Mouse (Mus musculus) gastrocnemius, adult 2 months (tissue): ENCODE data around the gene Ms4a4c. TPM values are rescaled to one million over a fixed set of nuclear protein-coding genes. Genes with fewer than 3 reads are reported as not detected.

Experiments used
- DNase-seq: peaks from one replicate; pipeline ENCODE4 v3.0.0; 2022
- H3K27ac ChIP-seq: fragments of 200-600 bp; 2 replicates; pipeline ENCODE4 v1.8.1; 2022; ENCODE audit warnings: mild to moderate bottlenecking
- H3K4me3 ChIP-seq: fragments of 200-600 bp; 2 replicates; pipeline ENCODE4 v1.8.1; 2022; ENCODE audit warnings: mild to moderate bottlenecking, moderate library complexity
- CTCF ChIP-seq: fragments of 200-600 bp; IDR thresholded peaks from 2 replicates; pipeline ENCODE4 v1.8.1; 2022; ENCODE audit warnings: antibody characterized with exemption, mild to moderate bottlenecking, moderate library complexity
- intact Hi-C: fragments of 180-260 bp; cut with DNase I; formaldehyde crosslinking; loops from one replicate; pipeline ENCODE4 v1.15.1; 2025
- long read RNA-seq, 2 experiments: library from polyadenylated mRNA; stranded (forward); transcript quantifications; one replicate each; pipeline ENCODE4 v2.0.0; 2021
- total RNA-seq, 2 experiments: library from RNA; stranded (reverse); gene quantifications; 2 replicates each; pipeline ENCODE4 v1.2.3; 2021

Gene Ms4a4c
- total RNA-seq: not detected
- long read RNA-seq, experiment 1: 0 reads
- long read RNA-seq, experiment 2: 0 reads

DNA sequence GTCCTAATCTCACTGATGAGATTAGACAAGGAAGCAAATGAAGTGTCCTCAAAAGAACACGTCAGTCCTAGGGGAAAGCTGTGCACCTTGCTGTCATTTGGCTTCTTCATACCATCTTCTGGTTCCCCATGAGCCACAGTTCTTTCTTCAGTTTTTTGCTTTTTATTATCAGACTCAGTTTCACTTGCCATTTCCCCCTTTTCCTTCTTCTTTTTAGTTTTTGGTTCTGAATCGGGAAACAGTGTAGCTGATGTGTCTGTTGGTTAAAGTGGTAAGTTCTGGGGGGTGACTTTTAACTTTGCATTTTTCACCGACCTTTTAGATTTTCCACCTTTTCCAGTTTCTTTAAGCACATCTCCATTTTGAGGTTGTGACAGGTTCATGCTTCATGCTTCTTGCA is at the start of gene Ms4a4c:
TSS of gene Ms4a4c (plus strand) at position 244 of the 400 bp plus-strand sequence.
- no peak within 1 kb of the TSS for H3K4me3 ChIP-seq
- intact Hi-C loops: no loop called here
- TF ChIP-seq CTCF: no peak

DNA sequence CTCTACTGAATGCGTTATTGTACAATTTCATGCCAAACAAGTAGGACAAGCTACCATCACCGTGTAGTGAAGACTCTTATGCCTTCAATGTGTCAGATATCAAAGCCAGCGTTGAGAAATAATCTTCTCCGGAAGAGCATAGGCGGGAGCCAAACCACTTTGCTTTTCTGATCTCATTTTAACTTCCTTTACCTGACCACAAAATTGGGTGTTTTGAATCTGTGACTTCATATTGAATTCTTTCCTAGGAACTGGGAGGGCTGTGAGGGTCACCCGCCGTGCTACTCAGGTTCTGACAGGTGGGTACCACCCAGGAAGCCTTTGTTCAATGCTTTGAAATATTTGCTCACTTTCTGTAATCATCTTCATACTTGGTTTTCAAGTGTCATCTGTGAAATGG is 48.8 kb upstream of the Ms4a4c start:
- intact Hi-C loops: no loop called here
- DNase-seq: no peak
- TF ChIP-seq CTCF: no peak
- Histone ChIP-seq H3K4me3 (no peak overlapping the region), H3K27ac (no peak overlapping the region)

More for the DNA sequence above, at the start of gene Ms4a4c:
- DNase-seq: no peak
- no peak within 1 kb of the TSS for H3K27ac ChIP-seq

DNA sequence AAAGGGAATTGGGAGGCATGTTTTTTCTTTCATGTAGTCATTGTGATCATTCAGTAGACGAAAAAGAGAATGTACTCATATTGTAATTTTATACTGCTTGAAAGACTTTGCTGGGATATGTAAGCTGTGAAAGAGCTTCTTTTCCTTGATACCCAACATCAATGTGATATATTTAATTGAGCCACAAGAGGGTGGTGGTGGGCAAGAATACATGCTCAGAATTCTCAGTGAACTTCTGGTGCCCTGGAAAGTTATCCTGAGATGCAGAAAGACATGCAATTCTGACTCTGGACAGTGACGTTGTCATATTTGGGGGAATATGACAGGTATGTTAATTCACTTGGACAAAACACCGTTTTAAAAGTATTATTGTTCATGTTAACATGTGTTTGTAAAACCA is 44.5 kb upstream of the Ms4a4c start:
- Histone ChIP-seq H3K4me3 (no peak overlapping the region), H3K27ac (no peak overlapping the region)
- TF ChIP-seq CTCF: peak; percentile 27; the same call in 1 of the 2 replicates
- intact Hi-C loops: no loop called here
- no peak for DNase-seq

DNA sequence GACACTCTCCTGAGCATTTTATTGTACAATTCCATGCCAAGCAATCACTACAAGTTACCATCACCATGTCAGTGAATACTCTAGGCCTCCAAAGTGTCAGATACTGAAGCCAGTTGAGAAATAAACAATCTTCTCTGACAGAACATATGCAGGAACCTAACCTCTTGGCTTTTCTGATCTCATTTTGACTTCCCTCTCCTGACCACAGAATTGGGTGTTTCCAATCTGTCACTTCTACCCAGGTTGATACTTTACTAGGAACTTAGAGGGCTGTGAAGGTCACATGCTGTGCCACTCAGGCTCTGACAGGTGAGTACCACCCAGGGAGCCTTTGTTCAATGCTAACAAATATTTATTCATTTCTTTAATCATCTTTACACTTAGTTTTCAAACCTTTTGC is 42.6 kb upstream of the Ms4a4c start:
- Histone ChIP-seq H3K27ac (no peak overlapping the region), H3K4me3 (no peak overlapping the region)
- no peak for TF ChIP-seq CTCF
- intact Hi-C loops: no loop called here
- DNase-seq: no peak

DNA sequence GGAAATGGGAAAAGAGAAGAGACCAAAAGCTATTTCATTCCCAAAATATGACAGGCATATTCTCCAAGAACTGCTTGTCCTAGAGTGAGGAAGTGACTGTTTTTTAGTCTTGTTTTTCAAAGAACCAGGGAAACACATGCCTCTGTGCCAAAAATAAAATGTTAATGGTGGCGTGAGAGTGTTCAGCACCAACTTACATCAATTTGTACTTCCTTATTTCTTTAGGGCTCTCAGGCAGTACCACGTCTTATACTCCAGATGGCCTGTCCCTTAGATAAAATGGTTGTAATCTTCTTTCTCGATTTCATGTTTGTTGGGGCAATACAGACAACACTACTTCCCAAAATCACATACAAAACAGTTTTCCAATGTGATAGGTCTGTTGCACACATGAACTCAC is 36.3 kb upstream of the Ms4a4c start:
- no peak overlapping the region for H3K4me3 ChIP-seq
- no peak for TF ChIP-seq CTCF
- intact Hi-C loops: no loop called here
- DNase-seq: no peak
- no peak overlapping the region for H3K27ac ChIP-seq

GRCm38 (mm10) chr19:11371181-11371580 is 33.4 kb upstream of the Ms4a4c start:
- intact Hi-C loops: no loop called here
- no peak overlapping the region for H3K4me3 ChIP-seq
- H3K27ac ChIP-seq: no peak overlapping the region
- DNase-seq: no peak
- TF ChIP-seq CTCF: no peak

DNA sequence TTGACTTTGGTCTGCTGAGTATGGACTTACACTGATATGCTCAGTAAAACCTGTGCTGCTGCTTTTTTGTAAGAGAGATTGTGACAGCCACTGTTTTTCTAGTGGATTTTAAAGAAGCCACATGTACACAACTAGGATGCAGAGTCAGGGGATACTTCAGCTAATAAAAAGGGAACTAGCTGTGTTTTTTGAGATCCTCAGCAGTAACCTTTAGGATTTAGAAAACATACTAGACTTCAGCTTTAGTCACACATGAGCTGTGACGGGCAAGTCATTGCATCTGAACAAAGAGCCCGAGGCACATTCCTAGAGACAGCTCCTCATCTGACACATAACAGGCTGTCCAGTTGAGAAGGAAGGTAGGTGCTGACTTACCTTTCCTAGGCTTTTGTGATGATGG is 29.3 kb upstream of the Ms4a4c start, which contains the start of gene Ms4a4a:
TSS of gene Ms4a4a (plus strand) at position 251 of the 400 bp plus-strand sequence.
- no peak for DNase-seq
- TF ChIP-seq CTCF: no peak
- 0 out of 2 replicates have a peak within 1 kb of the TSS, but pooled peaks have one; percentile 9 for H3K4me3 ChIP-seq
- H3K27ac ChIP-seq: peak within 1 kb of the TSS; percentile 12; the same call in 1 of the 2 replicates
- intact Hi-C loops: no loop called here

DNA sequence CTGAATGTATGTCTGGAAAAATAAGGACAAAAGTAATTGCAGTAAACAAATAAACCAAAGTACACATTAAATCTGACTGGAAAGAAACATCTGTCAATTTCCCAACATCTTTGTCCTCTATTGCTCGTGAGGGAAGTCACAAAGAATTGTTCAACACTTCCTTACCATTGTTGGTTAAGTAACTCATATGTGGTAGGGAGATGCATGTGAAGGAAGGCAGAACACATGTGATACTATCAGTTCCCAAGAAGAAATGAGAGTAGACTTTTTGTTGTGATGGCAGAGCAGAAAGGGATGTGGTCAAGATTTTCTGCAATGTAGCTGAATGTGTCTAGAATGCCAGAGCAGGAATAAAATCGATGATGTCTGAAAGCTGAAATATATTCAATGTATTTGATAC is 28.2 kb upstream of the Ms4a4c start:
- no peak for DNase-seq
- intact Hi-C loops: no loop called here
- H3K4me3 ChIP-seq: no peak overlapping the region
- TF ChIP-seq CTCF: no peak
- no peak overlapping the region for H3K27ac ChIP-seq

DNA sequence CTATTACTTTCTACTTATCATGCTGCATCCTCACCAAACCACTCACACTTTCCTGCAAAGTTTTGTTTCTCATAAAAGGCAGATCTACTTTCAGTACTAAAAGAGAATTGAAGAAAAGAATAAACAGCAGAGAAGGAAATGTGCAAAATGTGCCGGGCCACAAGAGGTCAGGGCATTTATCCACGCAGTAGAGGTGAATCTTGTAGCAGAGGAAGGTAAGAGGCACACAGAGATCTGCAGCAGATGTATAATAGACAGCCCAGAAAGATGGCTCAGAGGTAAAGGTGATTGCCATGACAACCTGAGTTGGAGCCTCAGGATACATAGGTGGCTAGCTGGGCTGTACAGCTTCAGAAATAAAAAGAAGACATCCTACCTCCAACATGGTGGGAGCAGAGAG is 17.5 kb upstream of the Ms4a4c start:
- no peak for TF ChIP-seq CTCF
- intact Hi-C loops: no loop called here
- DNase-seq: no peak
- Histone ChIP-seq H3K4me3 (no peak overlapping the region), H3K27ac (no peak overlapping the region)

- Histone ChIP-seq H3K4me3 (no peak overlapping the region), H3K27ac (no peak overlapping the region)
- no peak for DNase-seq
- intact Hi-C loops: no loop called here
- TF ChIP-seq CTCF: no peak
These were observed 16.9 kb upstream of the Ms4a4c start for GRCm38 (mm10) chr19:11387685-11388084.

DNA sequence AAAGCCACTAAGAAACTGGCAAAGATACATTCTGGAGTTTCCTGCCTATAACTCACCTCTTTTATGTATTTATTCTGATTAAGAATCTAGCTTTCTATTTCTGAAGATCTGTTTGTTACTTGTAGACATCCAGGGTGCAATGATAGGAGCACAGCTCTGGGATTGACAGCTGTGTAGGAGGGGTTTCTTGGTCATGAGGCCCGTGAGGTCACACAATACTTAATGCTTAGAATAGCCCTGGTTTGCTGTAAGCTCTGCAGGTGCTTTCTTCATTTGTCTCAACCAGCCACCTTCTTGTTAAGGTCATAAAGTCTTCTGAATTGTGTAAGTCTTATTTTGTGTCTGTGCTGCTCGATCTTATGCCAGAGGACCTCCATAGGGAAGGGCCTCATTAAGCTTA is 15.6 kb upstream of the Ms4a4c start:
- H3K4me3 ChIP-seq: no peak overlapping the region
- intact Hi-C loops: no loop called here
- DNase-seq: no peak
- H3K27ac ChIP-seq: no peak overlapping the region
- TF ChIP-seq CTCF: no peak

GRCm38 (mm10) chr19:11395769-11396168 is 8.8 kb upstream of the Ms4a4c start:
- no peak for DNase-seq
- no peak overlapping the region for H3K27ac ChIP-seq
- TF ChIP-seq CTCF: no peak
- H3K4me3 ChIP-seq: no peak overlapping the region
- intact Hi-C loops: no loop called here

DNA sequence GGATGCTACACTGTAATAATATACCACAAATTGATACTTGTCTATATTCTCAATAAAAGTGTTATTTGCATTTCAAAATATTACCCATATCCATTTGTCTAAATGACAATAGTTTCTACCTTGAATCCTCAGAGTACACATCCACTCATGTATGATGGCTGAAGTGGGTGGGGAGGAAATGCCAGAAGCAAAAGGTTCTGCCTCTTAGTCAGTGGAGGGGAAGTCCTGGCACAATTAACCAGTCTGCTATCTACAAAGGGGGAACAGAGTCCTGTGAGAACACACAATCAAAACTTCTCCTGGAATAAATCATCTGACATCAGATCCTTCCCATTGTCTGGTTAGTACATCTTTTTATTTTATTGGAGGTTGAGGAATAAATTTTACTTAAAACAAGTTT is 2.9 kb downstream of the Ms4a4c start:
- intact Hi-C loops: no loop called here
- no peak for TF ChIP-seq CTCF
- DNase-seq: no peak
- Histone ChIP-seq H3K27ac (no peak overlapping the region), H3K4me3 (no peak overlapping the region)

DNA sequence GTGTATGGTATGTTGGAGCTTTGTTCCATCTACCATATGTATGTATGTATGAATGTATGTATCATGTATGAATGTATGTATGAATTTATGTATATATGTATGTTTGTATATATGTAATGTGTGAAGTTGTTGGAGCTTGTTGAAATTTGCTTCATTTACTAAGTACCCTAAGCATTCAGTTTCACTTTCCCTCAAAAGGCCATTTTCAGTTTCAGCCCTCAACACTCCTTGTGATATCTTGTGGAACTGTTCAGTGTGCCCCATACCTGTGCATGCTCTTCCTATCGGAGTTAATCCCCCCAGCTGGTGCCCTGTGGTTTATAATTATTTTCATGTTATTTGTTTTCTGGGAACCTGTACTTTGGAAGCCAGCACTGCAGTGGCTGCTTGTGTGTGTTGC is 4.0 kb downstream of the Ms4a4c start:
- H3K27ac ChIP-seq: no peak overlapping the region
- TF ChIP-seq CTCF: no peak
- no peak for DNase-seq
- intact Hi-C loops: no loop called here
- no peak overlapping the region for H3K4me3 ChIP-seq

DNA sequence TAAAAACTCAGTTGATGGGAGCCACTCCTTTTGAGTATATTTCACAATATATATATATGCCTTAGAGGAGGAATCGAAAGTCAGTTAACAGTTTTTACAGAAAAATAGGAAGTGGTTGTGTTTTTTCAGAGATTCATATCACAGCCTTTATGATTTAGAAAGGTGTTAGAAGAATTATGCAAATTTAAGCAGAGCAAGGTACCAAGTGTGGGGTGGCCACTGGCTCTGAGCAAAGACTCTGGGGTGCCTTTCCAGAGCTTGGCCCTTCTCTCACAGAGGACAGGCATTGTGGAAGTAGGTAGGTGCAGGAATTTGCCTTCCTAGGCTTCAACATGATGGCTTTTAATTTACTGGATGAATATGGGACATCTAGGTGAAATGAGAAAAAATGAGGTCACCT is 7.1 kb downstream of the Ms4a4c start:
- H3K27ac ChIP-seq: no peak overlapping the region
- TF ChIP-seq CTCF: no peak
- no peak overlapping the region for H3K4me3 ChIP-seq
- DNase-seq: no peak
- intact Hi-C loops: no loop called here
